Comparison of ENCODE assay signal across 11 mouse cellular contexts in the genomic region with DNA sequence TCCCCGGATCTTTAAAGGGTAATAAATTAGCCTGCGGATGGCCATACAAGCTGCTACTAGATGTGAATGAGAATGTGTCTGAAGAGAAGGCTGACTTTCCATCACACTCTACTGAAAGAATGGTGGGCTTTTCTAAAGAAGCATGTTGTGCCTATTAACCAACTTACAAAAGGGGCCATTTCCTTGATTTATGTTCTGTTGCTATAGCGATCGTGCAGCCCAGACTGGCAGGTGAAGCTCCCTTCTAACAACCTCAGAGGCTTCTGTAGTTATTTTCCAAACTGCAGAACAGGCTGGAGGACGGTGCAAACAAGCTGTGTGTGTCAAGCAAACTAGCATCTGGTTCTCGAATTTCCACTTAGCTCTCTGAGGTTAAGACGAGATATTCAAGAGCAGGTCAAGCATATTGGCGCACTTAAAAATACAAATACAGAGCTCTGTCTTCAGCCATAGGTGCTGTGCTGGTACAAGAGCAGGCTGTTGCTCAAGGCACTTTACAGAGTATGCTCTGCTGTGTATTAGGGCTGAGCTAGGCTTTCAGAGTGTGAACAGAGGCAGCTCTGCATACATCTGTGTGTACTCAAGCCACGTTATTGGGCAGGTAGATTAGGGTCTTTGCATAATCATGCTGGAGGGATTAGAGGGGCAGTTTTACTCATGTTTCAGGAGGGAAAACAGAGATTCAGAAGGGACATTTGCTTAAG.
DNase-seq lines count a peak whose midpoint lies in the region; ATAC-seq lines count a peak whose summit lies in the region.
"Had no signal": no experiment of that assay in that cellular context is flagged by ENCODE, and none has a peak within 500 bp of the region (broad histone marks: within the 10 kb centered on the region; RNA-seq: fewer than 3 reads in every experiment).

No protein-coding gene starts in this region.

- 7% methylated on average over 9 of the region's 9 CpGs for WGBS in forebrain, embryonic 16.5 days

- intact Hi-C loops in heart, postnatal 10 days (cut with DNase I) = loop anchor here (10.0 kb wide), 1 partner anchor 299 kb away; no protein-coding TSS in a partner anchor

- peak; percentile 50 for ATAC-seq in forebrain, embryonic 16.5 days
- no peak for ATAC-seq in megakaryocyte, adult 5-6 weeks (ENCODE audit: poor library complexity, severe bottlenecking)

- no peak overlapping the region for H3K27ac ChIP-seq in forebrain, embryonic 16.5 days (ENCODE audit: low read length)
- H3K27ac ChIP-seq: layer of hippocampus, adult 2 months; liver, embryonic 15.5 days had no signal

- H3K4me1 ChIP-seq in forebrain, embryonic 16.5 days (replicated peaks; ENCODE audit: control insufficient read depth, insufficient read depth, low read length) = peaks cover 13% of the 10 kb centered on the region
- H3K4me1 ChIP-seq: liver, embryonic 15.5 days had no signal

- peak; percentile 29 for DNase-seq in lung, postnatal 36 days
- no peak for DNase-seq in lung, postnatal 10 days
- DNase-seq in mesoderm, embryonic 11.5 days (ENCODE audit: low read depth, low spot score) = peak; percentile 86
- DNase-seq in yolk sac, embryonic 10.5 days (ENCODE audit: low spot score) = peak; percentile 32
- DNase-seq in heart, postnatal 10 days = no peak
- DNase-seq in thymus, postnatal 10 days (ENCODE audit: low spot score in 2 of 2) = no peak
- DNase-seq: cerebellum, adult 11-12 months had no signal

- no peak overlapping the region; the same call in 1 of the 2 replicates for H3K4me2 ChIP-seq in forebrain, embryonic 16.5 days (ENCODE audit: low read length)
- H3K4me2 ChIP-seq: liver, embryonic 15.5 days had no signal

- H3K27me3 ChIP-seq in forebrain, embryonic 16.5 days (replicated peaks; ENCODE audit: control insufficient read depth, insufficient read depth, low read length) = no peaks in the 10 kb centered on the region; the same call in 1 of the 2 replicates
- H3K27me3 ChIP-seq: liver, embryonic 15.5 days had no signal

- H3K9me3 ChIP-seq in forebrain, embryonic 16.5 days (ENCODE audit: control insufficient read depth, low read length) = no peaks in the 10 kb centered on the region
- H3K9me3 ChIP-seq: liver, embryonic 15.5 days had no signal

- H3K36me3 ChIP-seq in forebrain, embryonic 16.5 days (ENCODE audit: control insufficient read depth, insufficient read depth) = no peaks in the 10 kb centered on the region
- H3K36me3 ChIP-seq: liver, embryonic 15.5 days had no signal

- H3K9ac ChIP-seq in forebrain, embryonic 16.5 days (replicated peaks; ENCODE audit: low read depth, low read length) = no peak overlapping the region
- H3K9ac ChIP-seq: liver, embryonic 15.5 days had no signal

- H3K4me3 ChIP-seq in forebrain, embryonic 16.5 days (replicated peaks; ENCODE audit: low read length) = no peak overlapping the region
- H3K4me3 ChIP-seq: layer of hippocampus, adult 2 months; liver, embryonic 15.5 days had no signal

Comparison
In these comparisons a context has a peak if more than half of its experiments do, and no peak if none do; other contexts are left out.
1. DNase-seq: peak in lung, postnatal 36 days (single experiment), mesoderm, embryonic 11.5 days (single experiment) and yolk sac, embryonic 10.5 days (single experiment); none in lung, postnatal 10 days (single experiment), heart, postnatal 10 days (0 of 2) and thymus, postnatal 10 days (0 of 2).